Mouse (Mus musculus): ENCODE results near the gene Fam169b. TPM values are rescaled to one million over a fixed set of nuclear protein-coding genes. Genes with fewer than 3 reads are reported as not detected.
"Not testable (repeated sequence)": the region's sequence is repeated elsewhere in the genome, so short reads cannot be mapped to it uniquely, and the experiment has no call there.

The Fam169b gene
- total and polyA plus RNA-seq, 2 experiments from 2014 or later = 0.12 to 0.14 TPM

DNA sequence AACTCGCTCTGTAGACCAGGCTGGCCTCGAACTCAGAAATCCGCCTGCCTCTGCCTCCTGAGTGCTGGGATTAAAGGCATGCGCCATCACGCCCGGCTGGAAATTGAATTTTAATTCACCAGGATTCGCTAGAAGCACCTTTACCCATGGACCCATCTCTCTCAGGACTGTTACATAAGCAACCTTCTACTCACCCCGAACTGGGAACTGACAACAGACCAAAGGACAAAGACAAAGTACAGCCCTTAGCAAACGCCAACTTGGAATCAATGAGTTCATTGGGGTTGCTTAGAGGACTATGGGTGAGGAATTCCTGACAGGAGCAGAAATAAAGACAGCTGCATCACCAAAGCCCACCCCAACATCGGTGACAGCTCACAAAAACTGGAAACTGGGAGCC lies 1.0 kb upstream of the Fam169b start:
- TF ChIP-seq CTCF (IDR thresholded peaks at IDR 0.05; ENCODE audit: low read depth) = no peak
- H3K27ac ChIP-seq (ENCODE audit: low read depth, low read length) = no peak overlapping the region
- ATAC-seq = no peak
- no peaks in the 10 kb centered on the region for H3K36me3 ChIP-seq (ENCODE audit: insufficient read depth)
- no peaks in the 10 kb centered on the region; the same call in none of the 2 replicates for H3K27me3 ChIP-seq (ENCODE audit: insufficient read depth, low read length)
- 87% methylated on average over 10 of the region's 10 CpGs for WGBS
- H3K4me2 ChIP-seq (ENCODE audit: low read depth) = no peak overlapping the region
- no peak overlapping the region for H3K4me3 ChIP-seq (ENCODE audit: low read depth, low read length)
- no peak for DNase-seq
- H3K4me1 ChIP-seq (ENCODE audit: insufficient read depth) = peaks cover 7% of the 10 kb centered on the region; the same call in 1 of the 2 replicates
- H3K9ac ChIP-seq = no peak overlapping the region
- H3K9me3 ChIP-seq (ENCODE audit: low read length) = no peaks in the 10 kb centered on the region

DNA sequence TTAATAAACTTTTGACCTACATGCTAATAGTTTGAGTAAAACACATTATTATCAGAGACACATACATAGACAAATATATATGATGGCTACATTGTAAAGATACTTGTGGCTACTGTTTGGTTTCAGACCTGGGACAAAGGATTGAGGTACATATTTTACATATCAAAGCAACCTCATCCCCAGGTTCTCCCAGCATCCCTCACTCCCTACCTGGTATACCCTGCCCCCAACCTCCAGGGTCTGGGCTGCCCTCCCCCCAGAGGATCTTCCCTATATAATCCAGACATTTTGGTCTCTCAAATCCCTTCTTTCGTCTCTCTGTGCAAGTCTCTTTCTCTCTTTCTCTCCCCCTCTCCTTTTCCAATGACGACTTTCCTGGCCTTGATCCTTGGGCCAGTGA lies 579 bp downstream of the Fam169b start:
- ATAC-seq = no peak
- WGBS = 51% methylated on average over 2 of the region's 2 CpGs
- no peak overlapping the region for H3K4me3 ChIP-seq (ENCODE audit: low read depth, low read length)
- no peak overlapping the region for H3K4me2 ChIP-seq (ENCODE audit: low read depth)
- TF ChIP-seq CTCF (IDR thresholded peaks at IDR 0.05; ENCODE audit: low read depth) = no peak
- no peaks in the 10 kb centered on the region; the same call in none of the 2 replicates for H3K27me3 ChIP-seq (ENCODE audit: insufficient read depth, low read length)
- no peak overlapping the region for H3K9ac ChIP-seq
- H3K27ac ChIP-seq (ENCODE audit: low read depth, low read length) = no peak overlapping the region
- H3K36me3 ChIP-seq (ENCODE audit: insufficient read depth) = no peaks in the 10 kb centered on the region
- no peaks in the 10 kb centered on the region for H3K9me3 ChIP-seq (ENCODE audit: low read length)
- no peak for DNase-seq
- H3K4me1 ChIP-seq (ENCODE audit: insufficient read depth) = peaks cover 7% of the 10 kb centered on the region; the same call in 1 of the 2 replicates

DNA sequence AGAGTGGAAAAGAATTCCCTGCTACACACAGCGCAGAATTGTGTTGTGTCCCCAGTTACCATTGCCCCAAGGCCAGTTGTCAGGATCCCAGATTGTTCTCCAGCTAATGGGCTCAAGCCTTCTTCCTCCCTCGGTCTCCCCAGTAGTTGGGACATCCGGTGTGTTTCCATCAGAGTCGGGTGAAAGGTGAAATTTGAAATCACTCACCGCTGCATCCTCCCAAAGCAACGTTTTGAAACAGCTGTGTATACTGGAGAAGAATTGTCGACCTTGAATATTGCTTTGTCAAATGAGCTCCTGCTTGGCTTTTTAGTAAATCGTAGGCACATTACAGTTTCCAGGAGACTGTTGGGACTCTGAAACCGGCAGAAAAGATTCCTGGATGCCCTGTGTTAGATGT lies 1.3 kb downstream of the Fam169b start:
- WGBS = 70% methylated on average over 9 of the region's 9 CpGs
- Histone ChIP-seq H3K27ac (ENCODE audit: low read depth, low read length) (no peak overlapping the region), H3K4me1 (ENCODE audit: insufficient read depth) (peaks cover 7% of the 10 kb centered on the region; the same call in 1 of the 2 replicates), H3K9ac (no peak overlapping the region), H3K27me3 (ENCODE audit: insufficient read depth, low read length) (no peaks in the 10 kb centered on the region; the same call in none of the 2 replicates), H3K9me3 (ENCODE audit: low read length) (no peaks in the 10 kb centered on the region), H3K36me3 (ENCODE audit: insufficient read depth) (no peaks in the 10 kb centered on the region), H3K4me3 (ENCODE audit: low read depth, low read length) (no peak overlapping the region), H3K4me2 (ENCODE audit: low read depth) (no peak overlapping the region)
- TF ChIP-seq CTCF (IDR thresholded peaks at IDR 0.05; ENCODE audit: low read depth) = no peak
- no peak for DNase-seq
- no peak for ATAC-seq

DNA sequence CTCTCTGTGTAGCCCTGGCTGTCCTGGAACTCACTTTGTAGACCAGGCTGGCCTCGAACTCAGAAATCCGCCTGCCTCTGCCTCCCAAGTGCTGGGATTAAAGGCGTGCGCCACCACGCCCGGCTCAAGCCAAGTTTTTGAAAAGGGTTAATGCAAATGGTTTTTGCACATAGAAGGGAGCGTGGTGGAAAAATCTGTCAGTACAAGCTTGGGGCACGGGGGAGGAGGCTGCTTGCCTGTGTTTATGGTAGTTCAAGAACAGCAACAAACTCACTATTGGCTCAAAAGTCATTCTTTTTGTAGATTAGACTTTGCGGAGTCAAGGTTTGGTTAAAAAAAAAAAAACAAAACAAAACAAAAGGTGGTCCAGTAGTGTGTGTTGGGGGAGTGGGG lies 1.8 kb downstream of the Fam169b start:
- H3K9me3 ChIP-seq (ENCODE audit: low read length); ATAC-seq; H3K36me3 ChIP-seq (ENCODE audit: insufficient read depth); H3K4me1 ChIP-seq (ENCODE audit: insufficient read depth); H3K27me3 ChIP-seq (ENCODE audit: insufficient read depth, low read length); DNase-seq; H3K9ac ChIP-seq; H3K27ac ChIP-seq (ENCODE audit: low read depth, low read length): not testable (repeated sequence)
- peak overlapping the region; percentile 55 for H3K4me2 ChIP-seq (ENCODE audit: low read depth)
- WGBS = 50% methylated on average over 9 of the region's 9 CpGs
- peak overlapping the region; percentile 16; the same call in 1 of the 2 replicates for H3K4me3 ChIP-seq (ENCODE audit: low read depth, low read length)

DNA sequence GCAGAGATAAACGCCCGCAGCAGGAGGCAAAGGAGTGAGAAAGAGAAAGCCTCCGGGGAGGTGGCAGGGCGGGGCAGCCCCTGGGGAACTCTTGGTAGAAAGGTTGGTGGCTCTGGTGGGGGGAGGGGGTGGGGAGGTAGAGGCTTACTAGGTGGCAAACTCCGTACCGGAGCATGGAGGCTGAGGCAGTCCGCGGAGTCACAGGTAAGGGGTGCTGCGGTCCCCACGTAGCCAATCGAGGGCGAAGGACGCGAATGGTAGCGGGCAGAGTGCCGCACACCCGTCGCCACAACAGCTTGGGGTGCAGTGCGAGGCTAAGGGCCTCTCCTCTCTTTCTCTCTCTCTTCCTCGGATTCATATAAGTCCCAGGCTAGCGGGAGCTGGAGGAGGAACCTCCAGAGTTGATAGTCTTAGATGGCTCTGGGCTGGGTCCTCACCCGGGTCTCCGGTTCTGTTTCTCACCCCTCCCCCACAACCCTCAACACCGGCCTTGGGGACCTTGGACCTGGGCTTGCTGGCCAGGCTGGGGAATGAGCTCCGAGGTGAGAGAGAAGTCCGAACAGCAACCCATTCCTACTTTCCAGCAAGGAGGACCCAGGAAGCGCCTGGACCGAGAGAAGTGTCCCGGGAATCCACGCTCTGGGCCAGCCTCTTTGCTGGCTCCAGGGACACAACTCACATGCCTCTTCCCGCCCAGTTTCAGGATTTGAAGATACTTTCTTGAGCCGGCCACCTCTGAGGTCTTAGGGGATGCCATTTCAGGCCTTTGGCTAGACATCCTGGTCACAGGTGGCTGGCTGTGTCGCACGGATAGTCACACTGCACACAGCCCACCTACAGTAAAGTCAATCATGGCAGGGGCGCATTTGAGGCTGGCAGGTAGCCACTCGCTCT lies 2.4 kb downstream of the Fam169b start:
- WGBS = 7% methylated on average over 36 of the region's 36 CpGs
- no peak overlapping the region for H3K9ac ChIP-seq
- DNase-seq = no peak
- H3K4me1 ChIP-seq (ENCODE audit: insufficient read depth) = peaks cover 7% of the 10 kb centered on the region; the same call in 1 of the 2 replicates
- H3K4me2 ChIP-seq (ENCODE audit: low read depth) = peak overlapping the region; percentile 55
- no peak for TF ChIP-seq CTCF (IDR thresholded peaks at IDR 0.05; ENCODE audit: low read depth)
- H3K36me3 ChIP-seq (ENCODE audit: insufficient read depth) = no peaks in the 10 kb centered on the region
- H3K4me3 ChIP-seq (ENCODE audit: low read depth, low read length) = peak overlapping the region; percentile 16
- H3K27me3 ChIP-seq (ENCODE audit: insufficient read depth, low read length) = no peaks in the 10 kb centered on the region; the same call in none of the 2 replicates
- H3K9me3 ChIP-seq (ENCODE audit: low read length) = no peaks in the 10 kb centered on the region
- no peak for ATAC-seq
- H3K27ac ChIP-seq (ENCODE audit: low read depth, low read length) = no peak overlapping the region

DNA sequence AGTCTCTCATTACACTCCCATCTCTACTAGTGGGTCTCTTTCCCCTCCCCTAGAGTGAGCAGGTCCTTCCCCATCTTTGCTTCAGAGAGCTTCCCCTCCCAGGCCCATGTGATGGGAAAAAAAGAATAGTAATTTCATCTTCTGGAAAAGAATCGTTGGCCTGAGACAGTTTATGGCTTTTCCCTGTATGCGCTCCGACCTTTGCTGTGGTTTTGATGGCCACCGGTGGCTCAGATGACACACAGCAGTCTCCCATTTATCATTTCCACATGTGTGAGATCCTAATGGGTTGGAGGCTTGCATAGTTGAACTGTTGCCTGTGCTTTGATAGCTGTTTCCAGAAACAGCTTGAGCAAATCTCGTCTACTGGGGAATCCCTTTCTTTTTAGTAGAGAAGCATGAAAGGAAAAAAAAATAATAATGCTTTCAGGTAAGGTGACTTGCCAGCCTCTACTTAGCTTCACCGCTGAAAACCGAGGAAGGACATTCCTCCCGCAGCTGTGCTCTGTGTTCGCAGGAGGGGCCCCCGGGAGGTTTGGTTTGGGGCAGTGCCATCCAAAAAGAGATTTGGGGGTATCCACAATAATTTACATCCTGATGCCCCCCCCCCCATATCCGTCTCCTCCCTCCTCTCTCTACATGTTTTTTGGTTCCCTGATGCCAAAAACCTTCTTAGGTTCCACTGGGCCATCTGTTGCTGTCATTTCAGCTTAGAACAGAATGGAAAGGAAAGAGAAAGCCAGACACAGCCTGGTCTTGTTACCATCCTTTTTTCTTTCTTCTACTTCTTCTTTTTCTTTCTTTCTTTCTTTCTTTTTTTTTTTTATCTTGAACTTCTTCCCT lies 3.6 kb downstream of the Fam169b start:
- no peak overlapping the region for H3K4me2 ChIP-seq (ENCODE audit: low read depth)
- no peak for TF ChIP-seq CTCF (IDR thresholded peaks at IDR 0.05; ENCODE audit: low read depth)
- H3K36me3 ChIP-seq (ENCODE audit: insufficient read depth) = no peaks in the 10 kb centered on the region
- 45% methylated on average over 11 of the region's 11 CpGs for WGBS
- H3K4me3 ChIP-seq (ENCODE audit: low read depth, low read length) = no peak overlapping the region
- no peak overlapping the region for H3K9ac ChIP-seq
- no peaks in the 10 kb centered on the region for H3K9me3 ChIP-seq (ENCODE audit: low read length)
- no peak for ATAC-seq
- H3K4me1 ChIP-seq (ENCODE audit: insufficient read depth) = peaks cover 7% of the 10 kb centered on the region; the same call in 1 of the 2 replicates
- H3K27me3 ChIP-seq (ENCODE audit: insufficient read depth, low read length) = no peaks in the 10 kb centered on the region; the same call in none of the 2 replicates
- H3K27ac ChIP-seq (ENCODE audit: low read depth, low read length) = no peak overlapping the region
- no peak for DNase-seq
